Mouse (Mus musculus): ENCODE results near the gene Igdcc3. TPM values are rescaled to one million over a fixed set of nuclear protein-coding genes. Genes with fewer than 3 reads are reported as not detected.

Gene Igdcc3
- total and polyA plus RNA-seq, 2 experiments from 2014 or later, result 6.2 to 6.3 TPM

- Histone ChIP-seq H3K27me3 (ENCODE audit: insufficient read depth, low read length) (no peaks in the 10 kb centered on the region), H3K4me1 (ENCODE audit: insufficient read depth, low read length) (no peaks in the 10 kb centered on the region), H3K27ac (no peak overlapping the region), H3K4me3 (ENCODE audit: low read length) (no peak overlapping the region), H3K4me2 (ENCODE audit: low read depth, low read length) (no peak overlapping the region), H3K9ac (replicated peaks; ENCODE audit: low read length) (no peak overlapping the region), H3K9me3 (ENCODE audit: low read length) (no peaks in the 10 kb centered on the region), H3K36me3 (ENCODE audit: insufficient read depth, low read length) (no peaks in the 10 kb centered on the region)
- WGBS, result 91% methylated on average over 32 of the region's 32 CpGs
- no peak for TF ChIP-seq CTCF (IDR thresholded peaks at IDR 0.05; ENCODE audit: low read depth)
- DNase-seq (ENCODE audit: low spot score), result no peak
- no peak for ATAC-seq
These were observed 67.5 kb downstream of the Igdcc3 start for GRCm38 (mm10) chr9:65208293-65209179.

- DNase-seq (ENCODE audit: low spot score) (no peak), ATAC-seq (no peak)
- WGBS, result 28% methylated on average over 1 of the region's 1 CpGs
- Histone ChIP-seq H3K4me3 (ENCODE audit: low read length) (no peak overlapping the region), H3K9me3 (ENCODE audit: low read length) (no peaks in the 10 kb centered on the region), H3K36me3 (ENCODE audit: insufficient read depth, low read length) (no peaks in the 10 kb centered on the region), H3K4me1 (ENCODE audit: insufficient read depth, low read length) (no peaks in the 10 kb centered on the region), H3K27me3 (ENCODE audit: insufficient read depth, low read length) (no peaks in the 10 kb centered on the region), H3K9ac (replicated peaks; ENCODE audit: low read length) (no peak overlapping the region), H3K27ac (no peak overlapping the region), H3K4me2 (ENCODE audit: low read depth, low read length) (no peak overlapping the region)
- TF ChIP-seq CTCF (IDR thresholded peaks at IDR 0.05; ENCODE audit: low read depth), result no peak
These were observed 70.6 kb downstream of the Igdcc3 start for GRCm38 (mm10) chr9:65211598-65211997.

- DNase-seq (ENCODE audit: low spot score) (no peak), ATAC-seq (no peak)
- peak overlapping the region; percentile 96 for H3K4me2 ChIP-seq (ENCODE audit: low read depth, low read length)
- H3K27ac ChIP-seq, result peak overlapping the region; percentile 89
- 0 out of 2 replicates have a peak overlapping the region, but pooled peaks have one; percentile 85 for H3K9ac ChIP-seq (replicated peaks; ENCODE audit: low read length)
- no peaks in the 10 kb centered on the region for H3K4me1 ChIP-seq (ENCODE audit: insufficient read depth, low read length)
- 16% methylated on average over 10 of the region's 10 CpGs for WGBS
- no peaks in the 10 kb centered on the region for H3K36me3 ChIP-seq (ENCODE audit: insufficient read depth, low read length)
- no peaks in the 10 kb centered on the region for H3K9me3 ChIP-seq (ENCODE audit: low read length)
- H3K27me3 ChIP-seq (ENCODE audit: insufficient read depth, low read length), result no peaks in the 10 kb centered on the region
- H3K4me3 ChIP-seq (ENCODE audit: low read length), result peak overlapping the region; percentile 62
- no peak for TF ChIP-seq CTCF (IDR thresholded peaks at IDR 0.05; ENCODE audit: low read depth)
These were observed 73.4 kb downstream of the Igdcc3 start for GRCm38 (mm10) chr9:65214425-65214777.

- no peaks in the 10 kb centered on the region for H3K9me3 ChIP-seq (ENCODE audit: low read length)
- WGBS, result 1% methylated on average over 59 of the region's 59 CpGs
- H3K36me3 ChIP-seq (ENCODE audit: insufficient read depth, low read length), result no peaks in the 10 kb centered on the region
- peak overlapping the region; percentile 96 for H3K4me2 ChIP-seq (ENCODE audit: low read depth, low read length)
- ATAC-seq (peak; percentile 96), DNase-seq (ENCODE audit: low spot score) (peak; percentile 88)
- peak; percentile 60 for TF ChIP-seq CTCF (IDR thresholded peaks at IDR 0.05; ENCODE audit: low read depth)
- H3K27me3 ChIP-seq (ENCODE audit: insufficient read depth, low read length), result no peaks in the 10 kb centered on the region
- H3K4me3 ChIP-seq (ENCODE audit: low read length), result peak overlapping the region; percentile 62
- H3K4me1 ChIP-seq (ENCODE audit: insufficient read depth, low read length), result no peaks in the 10 kb centered on the region
- peak overlapping the region; percentile 89 for H3K27ac ChIP-seq
- H3K9ac ChIP-seq (replicated peaks; ENCODE audit: low read length), result peak overlapping the region; percentile 85
These were observed 73.9 kb downstream of the Igdcc3 start for GRCm38 (mm10) chr9:65214778-65215493.

GRCm38 (mm10) chr9:65215494-65216126 lies 74.6 kb downstream of the Igdcc3 start:
- ATAC-seq (no peak; the same call in none of the 2 replicates), DNase-seq (ENCODE audit: low spot score) (peak; percentile 37)
- 11% methylated on average over 31 of the region's 31 CpGs for WGBS

GRCm38 (mm10) chr9:65216972-65217371 lies 76.0 kb downstream of the Igdcc3 start:
- no peak overlapping the region for H3K4me2 ChIP-seq (ENCODE audit: low read depth, low read length)
- no peaks in the 10 kb centered on the region for H3K4me1 ChIP-seq (ENCODE audit: insufficient read depth, low read length)
- no peak overlapping the region for H3K4me3 ChIP-seq (ENCODE audit: low read length)
- DNase-seq (ENCODE audit: low spot score) (no peak), ATAC-seq (no peak)
- H3K9ac ChIP-seq (replicated peaks; ENCODE audit: low read length), result no peak overlapping the region
- no peaks in the 10 kb centered on the region for H3K9me3 ChIP-seq (ENCODE audit: low read length)
- no peak overlapping the region for H3K27ac ChIP-seq
- 75% methylated on average over 8 of the region's 8 CpGs for WGBS
- no peaks in the 10 kb centered on the region for H3K36me3 ChIP-seq (ENCODE audit: insufficient read depth, low read length)
- no peaks in the 10 kb centered on the region for H3K27me3 ChIP-seq (ENCODE audit: insufficient read depth, low read length)
- TF ChIP-seq CTCF (IDR thresholded peaks at IDR 0.05; ENCODE audit: low read depth), result no peak

More at GRCm38 (mm10) chr9:65215494-65216126, 74.6 kb downstream of the Igdcc3 start:
- Histone ChIP-seq H3K36me3 (ENCODE audit: insufficient read depth, low read length) (no peaks in the 10 kb centered on the region), H3K27ac (peak overlapping the region; percentile 89), H3K4me1 (ENCODE audit: insufficient read depth, low read length) (no peaks in the 10 kb centered on the region), H3K4me3 (ENCODE audit: low read length) (peak overlapping the region; percentile 62), H3K9me3 (ENCODE audit: low read length) (no peaks in the 10 kb centered on the region), H3K9ac (replicated peaks; ENCODE audit: low read length) (peak overlapping the region; percentile 85), H3K4me2 (ENCODE audit: low read depth, low read length) (peak overlapping the region; percentile 96), H3K27me3 (ENCODE audit: insufficient read depth, low read length) (no peaks in the 10 kb centered on the region)
- no peak for TF ChIP-seq CTCF (IDR thresholded peaks at IDR 0.05; ENCODE audit: low read depth)
